Mouse (Mus musculus): ENCODE measurements around the gene Cradd. TPM values are rescaled to one million over a fixed set of nuclear protein-coding genes. Genes with fewer than 3 reads are reported as not detected.

Gene Cradd
- polyA plus RNA-seq, 1 experiment from 2014 or later = 13.6 TPM

DNA sequence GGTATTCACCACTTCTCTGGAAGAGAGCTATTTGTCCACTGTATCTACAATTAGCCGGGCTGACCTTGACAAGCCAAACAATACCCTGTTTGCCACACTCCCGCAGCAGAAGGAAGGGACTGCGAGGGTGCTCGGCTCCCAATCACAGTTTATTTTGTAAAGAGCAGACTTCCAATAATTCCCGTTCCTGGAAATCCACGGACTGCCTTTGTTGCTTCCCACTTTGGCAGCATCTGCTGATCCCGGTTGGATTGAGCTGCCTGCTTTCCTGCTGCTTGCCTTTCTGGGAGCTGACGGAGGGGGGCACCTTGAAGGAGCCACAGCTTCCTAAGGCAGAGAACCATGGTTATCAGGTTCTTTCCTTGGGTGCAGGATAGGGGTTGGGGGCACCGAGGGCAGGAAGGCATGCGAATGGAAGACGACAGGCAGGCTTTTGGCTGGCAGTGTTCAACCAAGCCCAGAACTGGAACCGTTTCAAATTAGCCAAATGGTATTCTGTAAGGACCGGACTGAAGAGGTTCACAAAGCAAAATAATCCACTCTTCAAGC, 69.4 kb downstream of the Cradd start:
- Histone ChIP-seq H3K4me2 (ENCODE audit: low read depth, low read length) (peak overlapping the region; percentile 12; the same call in 1 of the 2 replicates), H3K27ac (ENCODE audit: low read depth, low read length) (no peak overlapping the region)
- ATAC-seq (ENCODE audit: low read depth) = peak; percentile 11; the same call in 1 of the 2 replicates

DNA sequence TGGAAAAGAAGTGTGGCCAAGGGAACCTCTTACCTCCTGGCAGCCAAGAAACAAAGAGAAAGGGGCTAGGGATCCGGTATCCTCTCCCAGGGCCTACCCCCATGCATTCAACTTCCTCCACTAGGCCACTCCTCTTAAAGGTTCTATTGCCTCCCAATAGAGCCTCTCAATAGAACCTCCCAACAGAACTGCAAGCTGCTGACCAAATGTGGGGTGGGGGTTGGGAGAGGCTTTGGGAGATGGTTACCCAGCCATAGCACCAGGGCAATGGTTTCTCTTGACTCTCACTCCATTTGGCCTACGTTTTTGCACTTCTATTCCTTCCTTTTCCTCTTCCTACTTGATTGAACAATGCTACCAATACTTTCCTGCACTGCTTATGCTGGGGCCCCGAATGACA, 69.9 kb downstream of the Cradd start:
- H3K36me3 ChIP-seq (ENCODE audit: control insufficient read depth, insufficient read depth, low read length) = no peaks in the 10 kb centered on the region
- H3K4me1 ChIP-seq (ENCODE audit: control insufficient read depth, insufficient read depth, low read length) = peaks cover 10% of the 10 kb centered on the region; the same call in 1 of the 2 replicates
- H3K27ac ChIP-seq (ENCODE audit: low read depth, low read length) = no peak overlapping the region
- no peak overlapping the region for H3K4me3 ChIP-seq (ENCODE audit: low read depth, low read length)
- H3K9me3 ChIP-seq (ENCODE audit: control insufficient read depth, low read length) = no peaks in the 10 kb centered on the region
- no peaks in the 10 kb centered on the region for H3K27me3 ChIP-seq (ENCODE audit: control insufficient read depth, insufficient read depth, low read length)
- H3K9ac ChIP-seq (replicated peaks; ENCODE audit: low read depth, low read length) = no peak overlapping the region
- WGBS = 13% methylated on average over 3 of the region's 3 CpGs
- no peak for ATAC-seq (ENCODE audit: low read depth)
- H3K4me2 ChIP-seq (ENCODE audit: low read depth, low read length) = 0 out of 2 replicates have a peak overlapping the region, but pooled peaks have one; percentile 12

More for the DNA sequence above, 69.4 kb downstream of the Cradd start:
- H3K9ac ChIP-seq (replicated peaks; ENCODE audit: low read depth, low read length) = 0 out of 2 replicates have a peak overlapping the region, but pooled peaks have one; percentile 18
- H3K27me3 ChIP-seq (ENCODE audit: control insufficient read depth, insufficient read depth, low read length) = no peaks in the 10 kb centered on the region
- H3K9me3 ChIP-seq (ENCODE audit: control insufficient read depth, low read length) = no peaks in the 10 kb centered on the region
- peaks cover 10% of the 10 kb centered on the region; the same call in 1 of the 2 replicates for H3K4me1 ChIP-seq (ENCODE audit: control insufficient read depth, insufficient read depth, low read length)
- no peak overlapping the region for H3K4me3 ChIP-seq (ENCODE audit: low read depth, low read length)
- WGBS = 22% methylated on average over 13 of the region's 13 CpGs
- no peaks in the 10 kb centered on the region for H3K36me3 ChIP-seq (ENCODE audit: control insufficient read depth, insufficient read depth, low read length)

DNA sequence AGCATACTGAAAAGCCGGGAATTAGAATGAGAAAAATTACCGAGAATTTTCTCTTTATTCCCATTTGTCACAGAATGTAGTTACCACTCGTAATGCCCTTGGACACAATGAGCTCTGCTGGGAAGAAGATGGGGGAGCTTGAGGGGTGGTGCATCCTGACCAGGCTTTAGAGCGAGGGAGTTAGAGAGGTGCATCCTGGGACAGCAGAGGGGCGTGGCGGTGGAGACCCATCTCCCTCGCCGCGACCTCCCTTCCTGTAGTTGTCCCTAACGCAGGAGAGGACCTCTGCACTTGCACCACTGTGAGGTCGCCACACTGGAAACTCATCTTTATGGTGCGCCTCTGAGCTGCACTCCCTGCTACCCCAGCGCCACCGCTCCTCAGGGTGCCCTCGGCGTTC, 72.3 kb downstream of the Cradd start:
- Histone ChIP-seq H3K4me1 (ENCODE audit: control insufficient read depth, insufficient read depth, low read length) (peaks cover 6% of the 10 kb centered on the region; the same call in 1 of the 2 replicates), H3K9ac (replicated peaks; ENCODE audit: low read depth, low read length) (no peak overlapping the region), H3K4me2 (ENCODE audit: low read depth, low read length) (no peak overlapping the region), H3K27me3 (ENCODE audit: control insufficient read depth, insufficient read depth, low read length) (no peaks in the 10 kb centered on the region), H3K36me3 (ENCODE audit: control insufficient read depth, insufficient read depth, low read length) (no peaks in the 10 kb centered on the region), H3K27ac (ENCODE audit: low read depth, low read length) (no peak overlapping the region), H3K9me3 (ENCODE audit: control insufficient read depth, low read length) (no peaks in the 10 kb centered on the region), H3K4me3 (ENCODE audit: low read depth, low read length) (no peak overlapping the region)
- WGBS = 68% methylated on average over 15 of the region's 16 CpGs
- no peak for ATAC-seq (ENCODE audit: low read depth)

DNA sequence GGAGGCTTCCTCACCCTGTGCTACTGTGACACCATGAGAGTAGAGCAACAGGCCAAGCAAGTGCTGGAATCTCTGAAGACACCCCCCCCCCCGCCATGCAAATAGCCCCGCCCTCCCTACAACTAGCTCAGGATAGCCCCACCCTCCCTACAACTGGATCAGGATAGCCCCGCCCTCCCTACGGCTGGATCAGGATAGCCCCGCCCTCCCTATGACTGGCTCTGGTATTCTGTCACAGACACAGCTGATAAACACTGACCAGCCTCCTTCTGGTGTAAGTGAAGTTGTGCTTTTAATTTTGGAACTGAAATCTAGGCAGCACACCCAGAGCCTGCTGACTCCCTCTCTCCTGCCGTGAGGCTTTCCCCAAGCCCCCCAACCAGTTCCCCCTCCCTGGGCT, 75.6 kb downstream of the Cradd start:
- Histone ChIP-seq H3K9ac (replicated peaks; ENCODE audit: low read depth, low read length) (no peak overlapping the region), H3K27ac (ENCODE audit: low read depth, low read length) (no peak overlapping the region), H3K4me3 (ENCODE audit: low read depth, low read length) (no peak overlapping the region), H3K27me3 (ENCODE audit: control insufficient read depth, insufficient read depth, low read length) (no peaks in the 10 kb centered on the region), H3K9me3 (ENCODE audit: control insufficient read depth, low read length) (no peaks in the 10 kb centered on the region), H3K4me1 (ENCODE audit: control insufficient read depth, insufficient read depth, low read length) (no peaks in the 10 kb centered on the region), H3K4me2 (ENCODE audit: low read depth, low read length) (no peak overlapping the region), H3K36me3 (ENCODE audit: control insufficient read depth, insufficient read depth, low read length) (no peaks in the 10 kb centered on the region)
- ATAC-seq (ENCODE audit: low read depth) = no peak
- 52% methylated on average over 6 of the region's 6 CpGs for WGBS

DNA sequence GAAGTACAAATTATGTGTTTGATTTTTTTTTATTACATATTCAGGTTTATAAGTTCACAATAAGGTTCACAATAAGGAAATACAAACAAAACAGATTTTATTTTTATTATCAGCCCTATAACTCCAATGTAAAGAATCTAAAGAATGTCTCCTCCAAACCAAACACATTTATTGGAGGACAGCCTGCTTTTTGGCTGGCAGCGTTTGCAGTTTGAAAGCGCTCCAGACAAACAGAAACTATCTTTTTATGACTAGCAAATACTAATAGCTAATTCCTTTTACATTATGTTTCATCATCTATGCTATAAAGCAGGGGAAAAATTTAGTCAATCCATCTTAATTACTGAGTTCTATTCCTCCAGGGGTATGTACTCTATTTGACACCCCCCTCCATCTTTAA, 77.2 kb downstream of the Cradd start:
- Histone ChIP-seq H3K4me2 (ENCODE audit: low read depth, low read length) (no peak overlapping the region), H3K9ac (replicated peaks; ENCODE audit: low read depth, low read length) (no peak overlapping the region), H3K27ac (ENCODE audit: low read depth, low read length) (no peak overlapping the region), H3K36me3 (ENCODE audit: control insufficient read depth, insufficient read depth, low read length) (no peaks in the 10 kb centered on the region), H3K27me3 (ENCODE audit: control insufficient read depth, insufficient read depth, low read length) (no peaks in the 10 kb centered on the region), H3K4me1 (ENCODE audit: control insufficient read depth, insufficient read depth, low read length) (no peaks in the 10 kb centered on the region), H3K4me3 (ENCODE audit: low read depth, low read length) (no peak overlapping the region), H3K9me3 (ENCODE audit: control insufficient read depth, low read length) (no peaks in the 10 kb centered on the region)
- 75% methylated on average over 2 of the region's 2 CpGs for WGBS
- ATAC-seq (ENCODE audit: low read depth) = no peak

DNA sequence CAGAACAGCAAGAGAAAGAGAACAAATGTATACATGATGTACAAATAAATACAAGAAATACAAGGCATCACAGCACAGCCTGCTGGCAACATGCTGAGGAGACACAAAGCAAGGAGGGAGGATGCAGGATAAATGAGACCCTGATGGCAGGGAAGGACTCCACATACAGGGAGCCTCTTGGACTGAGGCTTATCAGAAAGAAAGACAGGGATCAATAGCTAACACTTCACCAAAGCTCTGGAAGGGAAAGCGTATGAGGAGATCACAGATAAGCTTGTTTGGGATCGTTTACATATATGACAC, 78.3 kb downstream of the Cradd start:
- Histone ChIP-seq H3K9ac (replicated peaks; ENCODE audit: low read depth, low read length) (no peak overlapping the region), H3K4me1 (ENCODE audit: control insufficient read depth, insufficient read depth, low read length) (no peaks in the 10 kb centered on the region), H3K9me3 (ENCODE audit: control insufficient read depth, low read length) (no peaks in the 10 kb centered on the region), H3K4me2 (ENCODE audit: low read depth, low read length) (no peak overlapping the region), H3K27ac (ENCODE audit: low read depth, low read length) (no peak overlapping the region), H3K4me3 (ENCODE audit: low read depth, low read length) (no peak overlapping the region), H3K27me3 (ENCODE audit: control insufficient read depth, insufficient read depth, low read length) (no peaks in the 10 kb centered on the region), H3K36me3 (ENCODE audit: control insufficient read depth, insufficient read depth, low read length) (no peaks in the 10 kb centered on the region)
- WGBS = 86% methylated on average over 2 of the region's 2 CpGs
- no peak for ATAC-seq (ENCODE audit: low read depth)

DNA sequence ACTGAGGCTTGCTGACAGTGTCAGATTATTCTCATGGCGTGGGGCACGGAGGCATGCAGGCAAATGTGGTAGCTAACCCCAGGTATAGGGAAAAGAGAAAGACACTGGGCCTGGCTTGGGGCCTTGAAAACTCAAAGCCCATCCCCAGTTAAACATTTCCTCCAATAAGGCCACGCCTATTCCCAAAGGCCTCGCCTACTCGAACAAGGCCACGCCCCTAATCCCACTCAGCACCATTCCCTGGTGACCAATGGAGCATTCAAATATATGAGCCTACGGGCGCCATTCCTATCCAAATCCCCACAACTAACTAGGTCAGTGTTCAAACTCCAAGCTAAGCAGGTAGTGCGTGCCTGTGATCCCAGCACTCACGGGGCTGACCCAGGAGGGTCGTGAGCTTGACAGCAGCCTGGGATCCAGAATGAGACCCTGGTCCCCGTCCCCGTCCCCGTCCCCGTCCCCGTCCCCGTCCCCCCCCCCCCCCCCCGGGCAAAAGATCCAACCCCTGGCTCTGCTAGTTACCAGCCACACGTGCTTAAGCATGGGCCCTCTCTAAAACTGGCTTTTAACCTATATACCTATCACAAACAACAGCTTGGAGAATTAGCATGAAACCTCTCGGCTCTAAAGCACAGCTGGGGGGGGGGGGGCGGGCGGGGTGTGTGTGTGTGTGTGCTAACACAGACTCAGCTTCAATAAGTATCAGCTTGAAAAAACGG, 78.8 kb downstream of the Cradd start:
- Histone ChIP-seq H3K9me3 (ENCODE audit: control insufficient read depth, low read length) (no peaks in the 10 kb centered on the region), H3K27me3 (ENCODE audit: control insufficient read depth, insufficient read depth, low read length) (no peaks in the 10 kb centered on the region), H3K9ac (replicated peaks; ENCODE audit: low read depth, low read length) (no peak overlapping the region), H3K27ac (ENCODE audit: low read depth, low read length) (no peak overlapping the region), H3K4me2 (ENCODE audit: low read depth, low read length) (no peak overlapping the region), H3K36me3 (ENCODE audit: control insufficient read depth, insufficient read depth, low read length) (no peaks in the 10 kb centered on the region), H3K4me3 (ENCODE audit: low read depth, low read length) (no peak overlapping the region), H3K4me1 (ENCODE audit: control insufficient read depth, insufficient read depth, low read length) (no peaks in the 10 kb centered on the region)
- 43% methylated on average over 18 of the region's 23 CpGs for WGBS
- ATAC-seq (ENCODE audit: low read depth) = peak; percentile 49; the same call in 1 of the 2 replicates

DNA sequence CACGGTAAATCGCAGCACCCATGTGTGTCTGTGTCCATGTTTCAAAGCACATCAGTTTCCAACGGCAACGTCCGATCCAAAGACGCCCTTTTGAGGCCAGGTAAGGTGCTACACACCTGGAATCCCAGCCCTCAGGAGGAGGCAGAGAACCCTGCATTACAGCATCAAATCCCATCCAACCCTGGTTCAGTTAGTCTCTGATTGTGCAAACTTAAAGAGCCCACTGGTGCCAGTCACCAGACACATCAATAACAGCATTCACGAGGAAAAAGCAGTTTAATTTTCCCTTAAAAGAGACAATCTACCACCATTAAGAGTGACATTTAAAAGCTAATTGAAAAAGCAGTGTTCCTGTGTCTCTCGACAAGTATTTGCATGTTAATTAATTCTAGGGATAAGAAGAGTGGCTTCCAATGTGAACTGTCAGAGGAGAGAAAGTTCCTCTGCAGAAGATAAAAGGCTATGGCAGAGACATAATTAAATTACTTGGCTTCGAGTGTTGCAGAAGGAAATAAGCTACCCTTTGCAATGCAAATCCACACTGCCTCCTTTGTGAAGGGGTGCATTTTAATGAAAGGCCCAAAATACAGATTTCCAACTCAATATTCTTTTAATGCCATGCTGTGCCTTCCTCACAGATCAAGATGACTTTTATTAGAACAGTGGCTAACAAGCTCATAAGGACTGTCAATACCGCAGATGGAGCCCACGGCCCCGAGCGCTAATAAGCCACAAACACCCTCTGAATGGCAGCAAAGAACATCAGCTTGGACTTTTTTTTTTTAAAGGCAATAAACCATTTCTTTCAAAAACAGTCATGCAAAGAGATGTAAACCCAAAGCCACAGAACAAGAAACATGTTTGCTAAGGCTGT, 84.5 kb downstream of the Cradd start:
- peaks cover 13% of the 10 kb centered on the region for H3K4me1 ChIP-seq (ENCODE audit: control insufficient read depth, insufficient read depth, low read length)
- no peak overlapping the region for H3K4me3 ChIP-seq (ENCODE audit: low read depth, low read length)
- whole genome bisulfite sequencing = 38% methylated on average over 13 of the region's 13 CpGs
- no peak overlapping the region for H3K4me2 ChIP-seq (ENCODE audit: low read depth, low read length)
- 0 out of 2 replicates have a peak, but pooled peaks cover 2% of the 10 kb centered on the region for H3K27me3 ChIP-seq (ENCODE audit: control insufficient read depth, insufficient read depth, low read length)
- H3K27ac ChIP-seq (ENCODE audit: low read depth, low read length) = peak overlapping the region; percentile 22; the same call in 1 of the 2 replicates
- no peaks in the 10 kb centered on the region for H3K9me3 ChIP-seq (ENCODE audit: control insufficient read depth, low read length)
- ATAC-seq (ENCODE audit: low read depth) = peak; percentile 70
- H3K36me3 ChIP-seq (ENCODE audit: control insufficient read depth, insufficient read depth, low read length) = no peaks in the 10 kb centered on the region
- H3K9ac ChIP-seq (replicated peaks; ENCODE audit: low read depth, low read length) = no peak overlapping the region
